Mouse (Mus musculus) lung, postnatal 25 days (tissue): Measurements from ENCODE around the gene Cenpb.

Experiments used
- DNase-seq: peaks from one replicate; pipeline ENCODE4 v3.0.0; 2022; ENCODE audit warnings: low spot score

Gene Cenpb

GRCm38 (mm10) chr2:131166172-131166571, 13.7 kb downstream of the Cenpb start:
- no peak for DNase-seq

- DNase-seq, result no peak
Observed at GRCm38 (mm10) chr2:131163924-131164323, 15.9 kb downstream of the Cenpb start.

- peak; percentile 57 for DNase-seq
Observed at GRCm38 (mm10) chr2:131160671-131161111, 19.2 kb downstream of the Cenpb start.

- DNase-seq, result peak; percentile 98
Observed at GRCm38 (mm10) chr2:131159938-131160581, 19.8 kb downstream of the Cenpb start, which contains the start of gene 1700037H04Rik. TSS of gene 1700037H04Rik (minus strand) at chr2:131160081.

GRCm38 (mm10) chr2:131159491-131159910, 20.4 kb downstream of the Cenpb start:
- peak; percentile 16 for DNase-seq

GRCm38 (mm10) chr2:131156987-131157386, 22.9 kb downstream of the Cenpb start:
- no peak for DNase-seq

- DNase-seq, result no peak
Observed at GRCm38 (mm10) chr2:131154036-131154435, 25.8 kb downstream of the Cenpb start.

GRCm38 (mm10) chr2:131152166-131152730, 27.6 kb downstream of the Cenpb start:
- no peak for DNase-seq

- DNase-seq, result no peak
Observed at GRCm38 (mm10) chr2:131149254-131149578, 30.7 kb downstream of the Cenpb start.

- DNase-seq, result no peak
Observed at GRCm38 (mm10) chr2:131148353-131149253, 31.3 kb downstream of the Cenpb start.

GRCm38 (mm10) chr2:131147043-131147365, 32.9 kb downstream of the Cenpb start:
- no peak for DNase-seq

GRCm38 (mm10) chr2:131146193-131147042, 33.4 kb downstream of the Cenpb start:
- no peak for DNase-seq

- DNase-seq, result no peak
Observed at GRCm38 (mm10) chr2:131145536-131145935, 34.3 kb downstream of the Cenpb start.

GRCm38 (mm10) chr2:131145121-131145520, 34.7 kb downstream of the Cenpb start:
- DNase-seq, result no peak

- no peak for DNase-seq
Observed at GRCm38 (mm10) chr2:131143007-131143780, 36.7 kb downstream of the Cenpb start.

GRCm38 (mm10) chr2:131142592-131142991, 37.3 kb downstream of the Cenpb start:
- peak; percentile 78 for DNase-seq

GRCm38 (mm10) chr2:131141336-131141986, 38.4 kb downstream of the Cenpb start:
- DNase-seq, result no peak

- DNase-seq, result no peak
Observed at GRCm38 (mm10) chr2:131140533-131140905, 39.3 kb downstream of the Cenpb start.

- no peak for DNase-seq
Observed at GRCm38 (mm10) chr2:131139886-131140532, 39.9 kb downstream of the Cenpb start.

GRCm38 (mm10) chr2:131139287-131139686, 40.6 kb downstream of the Cenpb start:
- no peak for DNase-seq
